Mouse (Mus musculus): Measurements from ENCODE around the gene Lhcgr.

GRCm38 (mm10) chr17:88769283-88769859 is 22.4 kb downstream of the Lhcgr start:
- TF ChIP-seq POLR2A (IDR thresholded peaks at IDR 0.05; ENCODE audit: borderline replicate concordance, extremely low read depth, low read depth, low read length): no peak
- TF ChIP-seq CTCF (IDR thresholded peaks at IDR 0.05; ENCODE audit: insufficient read depth, low read length): no peak
